Mouse (Mus musculus) left cerebral cortex, adult 8-10 months (tissue): ENCODE measurements at regions not wholly inside any gene's neighbourhood (a gene's known extent, or its start where the extent isn't known, plus 50 kb on each side); places are given as distances from the start of the nearest gene placed in this dataset.

Experiments used
- DNase-seq, 2 experiments: peaks; one replicate each; pipeline ENCODE4 v3.0.0; 2022; ENCODE audit warnings: low spot score in 2 of 2

DNA sequence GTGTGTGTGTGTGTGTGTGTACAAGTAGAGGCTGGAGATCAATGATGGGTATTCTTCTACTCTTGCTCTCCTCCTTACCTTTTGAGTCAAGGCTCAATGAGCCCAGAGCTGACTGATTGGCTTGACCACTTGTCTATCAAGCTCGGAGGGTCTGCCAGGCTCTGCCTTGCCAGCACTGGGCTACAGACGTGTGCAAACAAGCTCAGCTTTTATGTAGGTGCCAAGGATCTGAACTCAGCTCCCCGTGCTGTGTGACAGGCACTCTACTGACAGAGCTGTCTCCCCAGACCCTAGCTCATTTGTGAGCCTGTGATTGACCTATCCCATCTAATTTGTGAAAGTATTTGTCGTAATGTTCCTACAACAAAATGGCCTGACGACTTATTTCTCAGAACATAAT is 54.2 kb upstream of the Cdc42bpa start:
- no peak for DNase-seq

DNA sequence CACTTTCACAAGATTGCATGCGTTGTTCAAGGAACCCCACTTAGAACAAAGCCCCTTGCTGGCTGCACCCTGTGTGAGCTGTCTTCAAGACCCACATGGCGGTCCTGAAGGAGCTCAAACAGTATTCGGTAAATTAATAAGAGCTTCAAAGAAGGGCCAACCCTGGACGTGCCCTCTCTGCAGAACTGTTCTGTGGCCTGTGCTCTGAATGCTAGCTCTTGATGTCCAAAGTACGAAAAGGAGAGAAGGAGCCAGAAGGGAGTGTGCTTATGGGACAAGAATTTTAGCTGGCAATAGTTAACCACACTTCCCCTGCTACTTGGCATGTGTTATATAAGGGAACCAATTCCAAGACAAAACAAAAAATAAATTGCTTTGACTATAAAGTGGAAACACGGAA is 67.6 kb upstream of the Cdc42bpa start:
- no peak for DNase-seq

DNA sequence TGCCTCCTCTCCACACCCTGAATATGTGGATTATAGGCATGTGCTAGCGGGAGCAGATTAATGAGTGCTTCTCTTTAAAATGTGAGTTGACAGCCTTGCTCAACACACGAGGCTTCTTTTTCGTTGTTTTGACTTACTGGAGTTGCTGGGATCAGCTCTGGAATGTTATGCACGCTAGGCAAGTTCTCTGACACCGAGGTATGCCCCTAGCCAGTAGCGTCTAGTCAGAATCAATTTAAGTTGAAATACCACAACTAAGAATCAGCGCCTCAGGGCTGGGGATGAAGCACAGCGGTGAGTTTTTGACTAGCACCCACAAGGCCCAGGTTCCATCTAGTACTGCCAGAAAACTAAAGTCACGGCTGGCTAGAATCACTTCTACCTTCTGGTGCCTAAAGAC is 72.4 kb upstream of the Cdc42bpa start:
- DNase-seq = no peak

DNA sequence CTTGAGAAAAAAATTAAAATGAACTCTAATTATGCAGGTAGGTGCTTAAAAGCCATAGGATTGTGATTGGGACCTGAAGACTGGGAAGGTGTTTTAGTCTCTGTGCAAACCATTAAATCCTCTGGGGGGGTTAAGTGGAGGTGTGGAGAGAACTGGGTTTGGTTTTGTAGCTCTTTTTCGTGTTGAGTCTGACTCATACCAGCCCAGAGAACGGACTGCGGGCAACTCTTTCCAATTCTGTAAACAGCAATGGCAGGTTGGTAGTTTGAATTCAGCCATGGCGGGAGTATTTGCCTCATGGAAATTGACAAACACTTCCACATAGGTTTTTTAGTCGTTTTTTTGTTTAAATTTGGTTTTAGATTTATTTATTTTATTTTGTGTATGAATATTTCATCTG is 77.7 kb upstream of the Ahctf1 start:
- DNase-seq = no peak

DNA sequence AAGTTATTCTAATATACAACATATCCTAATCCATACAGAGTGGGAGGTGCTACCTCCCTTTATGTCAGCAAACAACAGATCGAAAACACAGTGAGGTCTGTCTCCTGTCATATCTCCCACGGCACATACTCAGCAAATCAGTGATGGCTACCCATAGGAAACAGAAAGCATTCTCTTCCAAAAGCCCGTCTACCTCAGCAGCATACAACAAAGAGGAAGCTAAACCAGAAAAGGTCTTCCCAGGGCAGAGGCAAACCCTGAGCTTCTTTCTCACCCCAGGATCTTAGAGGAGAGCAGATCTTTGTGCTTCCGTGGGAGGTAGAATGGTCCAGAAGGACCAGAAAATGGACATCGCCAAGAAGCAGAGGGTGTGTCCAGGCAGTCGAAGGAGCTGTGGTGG is 74.4 kb upstream of the Ahctf1 start:
- no peak for DNase-seq

DNA sequence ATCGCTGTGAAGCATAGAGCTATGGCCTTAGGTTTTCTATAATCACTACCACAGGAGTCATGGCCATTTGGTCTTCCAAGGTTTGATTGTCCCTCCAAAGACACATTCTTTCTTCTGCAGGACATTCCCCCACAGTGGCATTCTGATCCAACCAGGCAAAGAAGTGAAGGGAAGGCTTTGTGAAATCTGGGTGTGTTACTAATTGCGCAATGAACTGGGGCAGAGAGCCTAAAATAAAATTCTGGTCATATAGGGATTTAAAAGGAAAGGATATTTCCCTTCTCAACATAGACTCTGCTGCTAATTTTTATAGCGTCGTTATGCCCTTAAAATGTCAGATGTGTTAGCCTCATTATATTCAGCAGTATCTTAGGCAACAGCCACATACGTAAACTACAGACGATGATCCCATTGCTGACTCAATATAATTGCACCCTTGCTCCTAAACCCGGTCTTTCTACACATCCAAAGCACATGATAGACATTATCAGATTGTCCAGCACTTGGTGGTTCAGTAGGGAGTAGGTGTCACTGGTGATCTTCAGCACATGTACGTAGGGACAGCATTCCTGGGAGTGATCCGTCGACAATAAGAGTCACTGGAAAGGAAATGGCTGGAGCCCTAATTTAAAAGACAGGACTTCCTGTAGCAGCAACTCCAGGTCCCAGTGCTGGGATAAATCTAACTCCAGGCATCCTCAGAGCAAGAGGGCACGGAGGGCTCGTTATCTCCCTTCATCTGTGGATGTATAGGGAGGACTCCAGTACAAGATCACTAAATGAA is 70.5 kb upstream of the Ahctf1 start:
- no peak for DNase-seq

DNA sequence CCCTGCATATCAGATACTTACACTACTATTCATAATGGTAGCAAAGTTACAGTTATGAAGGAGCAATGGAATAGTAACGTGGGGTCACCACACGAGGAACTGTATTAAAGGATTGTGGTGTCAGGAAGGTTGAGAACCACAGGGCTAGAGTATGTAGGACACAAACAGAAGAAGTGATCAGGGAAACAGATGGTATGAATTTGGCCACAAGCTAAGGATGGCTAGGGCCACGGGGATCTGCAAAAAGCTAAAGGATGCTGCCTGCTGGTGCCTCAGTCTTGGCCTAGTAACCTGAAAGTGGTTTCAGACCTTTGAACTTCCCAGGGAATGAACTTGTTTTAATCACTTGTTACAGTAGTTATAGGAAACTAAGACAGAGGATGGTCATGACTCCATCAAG is 68.5 kb upstream of the Ahctf1 start:
- no peak for DNase-seq

DNA sequence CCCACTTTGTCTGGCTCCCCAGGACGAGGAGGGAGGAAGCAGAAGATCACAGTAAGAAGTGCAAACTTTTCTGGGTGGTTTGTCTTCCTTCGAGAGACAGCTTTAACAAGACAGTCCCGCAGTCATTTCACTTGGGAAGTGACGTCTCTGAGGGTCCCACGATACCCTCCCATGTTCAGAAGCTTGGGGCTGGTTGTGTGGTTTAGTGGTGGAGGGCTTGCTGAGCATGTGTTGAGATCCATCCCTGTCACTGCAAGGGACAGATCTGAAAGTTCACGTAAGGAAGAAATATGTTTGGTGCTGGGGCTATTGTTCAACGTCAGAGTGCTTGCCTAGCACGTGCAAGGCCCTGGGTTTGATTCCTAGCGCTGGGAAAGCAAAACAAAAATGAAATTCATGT is 65.2 kb upstream of the Ahctf1 start:
- DNase-seq = no peak

DNA sequence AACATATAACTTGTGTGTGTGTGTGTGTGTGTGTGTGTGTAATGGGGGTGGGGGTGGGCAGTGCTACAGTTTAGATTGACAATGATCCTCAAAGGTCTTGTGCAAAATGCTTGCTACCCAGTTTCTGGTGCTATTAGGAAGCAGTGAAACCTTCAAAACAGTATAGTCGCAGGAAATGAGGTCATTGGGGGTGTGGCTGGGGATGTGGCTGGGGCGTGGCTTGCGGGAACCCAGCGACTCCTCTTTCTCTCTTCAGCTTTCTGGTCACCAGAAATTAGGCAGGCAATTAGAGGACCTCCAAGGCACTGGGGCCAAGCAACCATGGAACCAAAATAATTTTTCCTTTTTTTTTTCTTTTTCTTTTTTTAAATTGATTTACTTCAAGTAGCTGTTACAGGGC is 64.0 kb upstream of the Ahctf1 start:
- DNase-seq = no peak

DNA sequence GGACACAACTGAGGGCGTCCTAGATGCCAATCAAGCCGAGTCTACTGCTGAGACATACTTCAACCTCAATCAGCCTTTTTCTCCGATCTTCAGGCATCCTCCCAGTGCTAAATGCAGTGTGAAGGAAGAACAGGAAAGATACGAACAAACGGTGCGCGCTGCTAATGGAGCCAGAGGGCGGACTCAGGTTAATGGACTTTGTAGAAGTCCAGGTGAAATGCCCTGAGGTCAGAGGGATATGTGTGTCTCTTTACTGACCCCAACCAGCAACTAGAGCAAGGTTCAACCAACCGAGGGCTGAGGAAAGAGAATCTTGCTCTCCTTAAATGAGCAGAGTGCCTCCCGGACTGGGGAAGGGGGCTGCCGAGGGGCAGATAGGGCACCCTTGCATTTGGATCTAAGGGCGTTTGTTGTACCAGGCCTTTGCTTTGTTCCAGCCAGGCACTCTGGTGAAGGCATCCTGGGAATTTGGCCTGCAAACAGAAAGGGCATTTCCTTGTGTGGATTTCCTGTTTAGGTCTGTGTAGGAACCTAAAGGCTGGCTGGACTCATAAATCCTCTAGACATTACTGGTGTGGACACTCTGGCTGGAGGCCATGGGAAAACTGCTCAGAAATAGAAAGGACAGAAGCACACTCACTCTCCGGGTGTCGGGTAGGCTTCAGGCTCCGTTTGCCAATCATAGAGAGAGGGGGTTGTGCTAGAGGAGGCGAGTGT is 62.7 kb upstream of the Ahctf1 start:
- no peak for DNase-seq

DNA sequence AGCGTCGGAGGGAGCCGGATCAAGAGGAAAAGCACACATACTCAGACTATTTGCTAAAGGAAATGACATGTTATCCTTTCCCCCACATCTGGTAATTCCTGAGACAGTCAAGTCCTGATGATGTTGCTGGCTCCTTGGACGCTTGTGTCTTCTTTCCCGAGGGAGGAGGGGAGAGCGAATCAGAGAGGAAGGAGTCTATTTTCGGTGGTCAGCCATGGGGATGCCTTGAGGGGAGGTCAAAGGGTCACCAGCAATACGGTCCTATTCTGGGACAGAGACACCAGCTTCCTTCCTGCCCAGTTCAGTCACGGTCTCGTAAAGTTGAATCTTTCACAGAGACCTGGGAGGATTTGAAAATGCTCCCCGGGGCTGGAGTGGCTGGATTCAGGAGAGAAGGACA is 62.1 kb upstream of the Ahctf1 start:
- DNase-seq = no peak

DNA sequence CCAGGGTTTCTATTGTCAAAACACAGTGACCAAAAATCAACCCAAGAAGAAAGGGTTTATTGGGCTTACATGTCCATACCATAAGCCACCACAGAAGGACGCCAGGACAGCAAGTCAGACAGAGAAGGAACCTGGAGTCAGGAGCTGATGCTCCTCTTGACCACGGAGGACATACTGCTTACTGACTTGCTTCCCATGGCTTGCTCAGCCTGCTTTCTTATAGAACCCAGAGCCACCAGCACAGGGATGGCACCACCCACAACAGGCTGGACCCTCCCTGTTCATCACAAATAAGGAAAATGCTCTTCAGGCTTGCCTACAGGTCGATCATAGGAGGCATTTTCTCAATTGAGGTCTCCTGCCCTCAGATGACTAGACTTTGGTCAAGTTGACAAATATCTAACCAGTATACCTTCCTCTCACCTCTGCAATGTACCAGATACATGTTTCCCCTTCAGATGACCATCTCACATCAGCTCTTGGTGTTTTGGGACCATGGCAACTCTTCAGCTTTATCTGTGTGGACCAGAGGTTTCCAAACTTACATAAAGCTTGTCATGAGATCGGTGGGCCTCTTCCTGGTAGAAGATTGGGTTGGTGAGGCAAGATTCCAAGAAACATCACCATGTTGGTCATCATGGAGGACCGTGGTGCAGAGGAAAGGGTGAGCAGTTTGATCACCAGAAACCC is 61.2 kb upstream of the Ahctf1 start:
- DNase-seq = no peak

DNA sequence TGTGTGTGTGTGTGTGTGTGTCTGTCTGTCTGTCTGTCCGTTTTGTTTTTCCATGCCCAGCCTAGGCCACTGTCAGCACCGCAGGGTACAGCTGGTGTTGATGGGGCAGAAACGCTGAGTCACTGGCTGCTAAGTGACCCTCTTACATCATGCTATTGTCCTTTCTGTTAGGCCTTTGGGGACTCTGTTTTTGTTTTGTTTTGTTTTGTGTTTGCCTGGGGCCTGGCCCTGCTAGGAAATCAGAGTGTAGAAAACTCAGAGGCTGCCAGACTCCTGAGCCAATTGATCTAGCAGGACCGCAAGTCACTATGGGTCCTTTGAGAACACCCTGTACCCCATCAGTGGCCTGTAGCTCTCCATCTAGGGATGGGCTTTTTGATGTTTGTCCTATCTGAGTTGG is 59.9 kb upstream of the Ahctf1 start:
- DNase-seq = peak in 1 of 2 experiments; percentile 22

DNA sequence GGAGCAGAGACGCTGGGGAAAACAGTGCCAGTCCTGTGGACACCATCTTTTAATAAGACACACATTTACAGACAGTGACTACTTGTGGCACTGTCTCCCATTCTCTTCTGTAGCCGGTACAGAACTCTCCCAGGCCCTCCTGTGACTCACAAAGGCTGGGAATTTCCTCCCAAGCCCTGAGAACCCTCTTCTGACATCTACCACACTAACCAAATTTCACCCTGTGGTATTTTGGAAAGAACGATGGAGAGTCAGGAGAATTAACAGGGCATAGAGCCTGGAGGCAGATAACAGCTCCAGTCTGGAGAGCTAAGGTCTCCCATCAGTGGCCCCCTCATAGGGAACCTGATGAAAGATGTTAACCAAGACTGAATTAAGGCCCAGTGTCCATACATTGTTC is 59.5 kb upstream of the Ahctf1 start:
- no peak for DNase-seq

DNA sequence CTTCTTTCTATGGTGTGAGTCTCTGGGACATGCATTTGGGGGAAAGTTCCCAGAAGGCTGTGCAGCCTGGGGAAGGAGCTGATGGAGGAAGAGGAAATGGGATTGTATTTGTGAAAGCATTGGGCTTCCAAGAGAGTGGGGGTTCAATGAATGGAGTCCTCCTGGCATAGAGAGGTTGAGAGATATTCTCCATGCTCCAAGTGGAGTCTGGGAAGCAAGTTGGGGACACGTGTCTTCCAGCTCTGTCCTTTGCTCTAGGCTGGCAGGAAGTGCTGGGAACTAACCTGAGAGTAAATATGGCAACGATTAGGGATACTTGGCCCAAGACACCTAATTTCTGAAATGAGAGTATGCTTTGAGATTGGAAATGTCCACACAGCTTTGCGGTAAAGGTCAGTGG is 58.3 kb upstream of the Ahctf1 start:
- DNase-seq = no peak

DNA sequence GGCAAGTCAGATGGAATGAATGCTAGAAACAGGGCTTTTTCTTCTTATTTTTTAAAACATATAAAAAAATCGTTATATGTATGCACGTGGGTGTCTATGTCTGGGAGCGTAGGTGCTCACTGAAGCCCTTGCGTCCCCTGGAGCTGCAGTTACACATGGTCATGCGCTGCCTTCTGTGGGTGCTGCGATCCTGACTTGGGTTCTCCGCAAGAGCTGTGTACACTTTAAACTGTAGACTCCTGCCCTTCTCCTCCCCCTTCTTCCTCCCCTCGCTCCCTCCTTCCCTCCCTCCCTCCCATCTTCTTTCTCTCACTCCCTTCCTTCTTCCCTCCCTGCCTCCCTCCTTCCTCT is 56.0 kb upstream of the Ahctf1 start:
- no peak for DNase-seq

DNA sequence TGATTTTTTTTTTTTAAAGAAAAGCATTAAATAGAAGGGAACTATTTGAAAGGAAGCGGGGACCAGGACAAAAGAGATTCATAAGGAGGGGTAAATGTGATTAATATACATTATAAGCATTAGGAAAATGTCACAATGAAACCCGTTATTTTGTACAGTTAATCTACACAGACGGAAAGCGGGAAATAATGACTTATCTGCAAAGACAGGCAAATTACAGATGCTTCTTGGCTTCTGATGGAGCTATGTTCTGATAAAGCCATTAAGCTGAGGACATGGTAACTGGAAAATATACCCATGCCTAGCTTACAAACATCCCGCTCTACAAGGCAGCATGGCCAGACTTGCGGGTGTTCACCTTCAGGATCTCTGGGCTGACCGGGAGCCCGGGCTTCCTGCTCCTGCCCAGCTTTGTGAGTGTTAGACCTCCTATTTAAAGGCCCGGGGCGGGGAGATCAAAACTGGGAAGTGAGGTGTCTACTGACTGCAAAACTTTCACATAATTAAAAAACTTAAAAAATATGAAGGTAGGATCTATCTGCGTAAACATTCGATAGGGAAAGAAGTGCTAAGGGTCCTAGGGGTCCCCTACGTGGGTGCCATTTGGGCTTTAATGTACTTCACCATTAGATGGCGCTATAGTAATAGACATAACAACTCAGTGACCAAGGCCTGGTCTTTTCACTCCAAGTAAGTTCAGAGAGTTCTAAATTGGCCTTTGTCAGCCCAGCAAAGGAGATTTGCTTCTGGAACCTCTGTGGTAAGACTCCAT is 55.5 kb upstream of the Ahctf1 start:
- DNase-seq = no peak

DNA sequence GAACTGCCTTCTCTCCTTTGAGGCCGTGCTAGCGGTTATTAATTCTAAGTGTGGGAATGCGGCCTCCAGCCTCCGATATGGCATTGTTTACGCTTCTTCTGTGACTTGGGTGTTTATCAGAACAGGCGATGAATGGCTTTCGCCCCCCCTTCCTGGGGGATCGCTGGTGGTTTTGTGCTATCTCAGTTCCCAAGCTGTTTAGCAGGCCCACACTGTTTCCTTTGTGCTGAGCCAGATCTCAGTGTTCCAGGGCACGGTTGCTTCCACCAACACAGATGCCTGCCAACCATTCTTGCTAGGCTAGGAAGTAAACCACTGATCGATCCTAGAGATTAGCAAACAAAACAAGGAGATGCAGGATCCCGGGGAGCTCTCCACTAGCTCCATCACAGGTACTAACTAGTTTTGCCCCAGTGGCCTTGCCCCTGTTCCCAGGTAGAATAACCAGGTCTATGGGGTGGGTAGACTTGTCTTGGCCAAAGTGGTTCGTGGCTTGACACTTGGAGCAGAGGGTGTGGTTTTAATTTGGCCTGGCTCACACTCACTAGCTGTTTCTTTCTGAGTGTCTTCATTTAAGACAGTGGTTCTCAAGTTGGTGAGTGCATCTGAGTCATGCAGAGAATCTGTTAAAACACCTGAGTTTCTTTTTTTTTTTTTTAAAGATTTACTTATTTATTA is 50.9 kb upstream of the Ahctf1 start:
- DNase-seq = peak in 1 of 2 experiments; percentile 47
